Mouse (Mus musculus) erythroblast, embryonic 14.5 days (primary cell): ENCODE data around the gene AI413582. TPM values are rescaled to one million over a fixed set of nuclear protein-coding genes. Genes with fewer than 3 reads are reported as not detected.

ENCODE experiments used
- H3K27me3 ChIP-seq: 2 replicates; pipeline ENCODE4 v1.6.1; 2012; ENCODE audit warnings: inconsistent platforms; ENCODE audit not compliant: control insufficient read depth
- H3K36me3 ChIP-seq: 2 replicates; pipeline ENCODE4 v1.6.1; 2012; ENCODE audit warnings: mild to moderate bottlenecking, inconsistent platforms; ENCODE audit not compliant: control insufficient read depth
- H3K4me1 ChIP-seq: 2 replicates; pipeline ENCODE4 v1.6.1; 2012; ENCODE audit warnings: inconsistent platforms; ENCODE audit not compliant: control insufficient read depth
- H3K4me3 ChIP-seq: replicated peaks from 2 replicates; pipeline ENCODE3; 2012; ENCODE audit warnings: moderate library complexity, mild to moderate bottlenecking, inconsistent platforms
- H3K9me3 ChIP-seq: 2 replicates; pipeline ENCODE4 v1.6.1; 2012; ENCODE audit warnings: low read length, inconsistent platforms, mixed read lengths; ENCODE audit not compliant: control insufficient read depth
- GATA1 ChIP-seq: IDR thresholded peaks from 2 replicates; pipeline ENCODE4 v1.6.1; 2012; ENCODE audit warnings: low read length, inconsistent platforms, mixed read lengths
- TAL1 ChIP-seq: IDR thresholded peaks from 3 replicates; pipeline ENCODE4 v1.6.1; 2012; ENCODE audit warnings: low read length, inconsistent platforms, mixed read lengths
- polyA plus RNA-seq: library from polyadenylated mRNA; stranded (reverse); fragments of >175 nt; gene quantifications from 2 replicates; pipeline ENCODE4 v1.2.3, GENCODE M21; 2012

Gene AI413582
- polyA plus RNA-seq, 1 experiment = 3.7 TPM

DNA sequence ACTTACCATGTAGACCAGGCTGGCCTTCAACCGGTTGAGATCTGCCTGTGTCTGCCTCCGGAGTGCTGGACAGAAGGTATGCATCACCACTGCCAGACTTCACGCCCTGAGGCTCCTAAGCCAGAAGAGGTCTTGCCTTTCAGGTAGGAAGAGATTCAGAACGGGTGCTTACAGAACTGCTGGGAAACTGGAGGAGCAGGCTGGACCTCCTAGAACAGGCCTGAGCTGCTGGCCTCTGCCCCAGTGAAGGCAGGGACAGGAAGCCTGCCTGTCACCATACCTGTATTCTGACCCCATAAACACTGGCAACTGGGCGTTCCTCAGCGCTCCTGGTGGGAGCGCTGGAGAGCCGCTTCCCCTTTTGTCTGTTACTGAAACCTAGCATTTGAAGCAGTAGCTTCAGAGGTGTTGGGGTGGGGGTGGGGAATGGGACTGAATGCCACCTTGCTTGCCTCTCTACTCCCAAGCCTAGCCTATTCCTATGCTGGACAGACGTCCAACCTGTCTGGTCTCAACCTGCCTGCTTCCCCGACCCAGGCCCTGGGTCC is 14.1 kb downstream of the AI413582 start:
- no peaks in the 10 kb centered on the region for H3K36me3 ChIP-seq
- no peaks in the 10 kb centered on the region for H3K9me3 ChIP-seq
- no peak for TF ChIP-seq GATA1
- TF ChIP-seq TAL1 = no peak
- H3K4me3 ChIP-seq = no peak overlapping the region
- peaks cover 3% of the 10 kb centered on the region; the same call in 1 of the 2 replicates for H3K27me3 ChIP-seq
- peaks cover 35% of the 10 kb centered on the region for H3K4me1 ChIP-seq

DNA sequence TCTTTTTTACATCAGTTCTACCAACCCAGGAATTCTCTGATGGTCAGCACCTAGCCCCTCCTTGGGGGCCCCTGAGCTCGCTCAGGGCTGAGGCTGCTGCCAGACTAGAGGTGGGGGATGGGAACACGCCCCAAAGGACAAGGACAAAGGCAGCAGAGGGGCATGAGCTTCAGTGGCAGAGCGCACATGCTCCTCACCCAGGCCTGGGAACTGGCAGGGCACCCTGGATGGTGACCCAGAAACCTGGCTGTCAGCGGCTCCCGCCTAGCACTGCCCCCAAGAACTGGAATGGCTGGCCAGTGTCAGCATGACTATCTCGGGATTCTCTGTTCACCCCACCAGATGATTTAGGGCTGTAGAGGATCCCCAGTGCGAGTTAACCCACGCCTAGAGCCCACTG is 16.3 kb downstream of the AI413582 start:
- H3K27me3 ChIP-seq = peaks cover 4% of the 10 kb centered on the region; the same call in 1 of the 2 replicates
- H3K9me3 ChIP-seq = no peaks in the 10 kb centered on the region
- TF ChIP-seq GATA1 (no peak), TAL1 (no peak)
- H3K4me1 ChIP-seq = peaks cover 14% of the 10 kb centered on the region
- H3K36me3 ChIP-seq = no peaks in the 10 kb centered on the region
- H3K4me3 ChIP-seq = no peak overlapping the region

DNA sequence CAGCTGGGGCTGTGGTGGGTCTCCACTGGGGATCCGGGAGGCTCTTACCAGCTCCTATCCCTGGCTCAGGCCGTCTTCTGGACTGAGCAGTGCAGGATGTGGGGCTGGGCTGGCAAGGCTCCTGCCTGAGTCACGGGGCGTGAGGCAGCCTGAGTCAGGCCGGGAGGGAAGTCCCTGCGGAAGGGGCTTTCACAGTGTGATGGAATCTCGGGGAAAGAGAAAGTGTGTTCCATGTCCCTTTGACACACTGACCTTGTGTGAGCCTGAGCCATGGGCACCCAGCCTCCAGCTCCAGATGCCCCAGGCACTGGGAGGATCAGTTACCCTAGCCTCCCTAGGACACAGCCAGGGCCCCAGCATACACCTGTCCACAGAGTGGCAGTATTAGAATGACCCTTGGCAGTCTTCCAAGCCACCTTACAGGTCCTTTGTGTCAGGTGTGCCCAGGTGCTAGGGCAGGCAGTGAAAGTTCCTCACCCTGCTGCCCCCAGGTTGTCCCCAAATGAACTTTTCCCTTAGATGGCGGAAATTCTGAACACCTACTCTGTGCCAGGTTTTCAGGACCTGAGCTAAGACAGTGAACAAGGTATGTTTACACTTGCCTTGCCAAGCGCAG is 18.2 kb downstream of the AI413582 start:
- Histone ChIP-seq H3K27me3 (peaks cover 4% of the 10 kb centered on the region; the same call in 1 of the 2 replicates), H3K9me3 (no peaks in the 10 kb centered on the region), H3K4me1 (peaks cover 2% of the 10 kb centered on the region), H3K4me3 (no peak overlapping the region), H3K36me3 (no peaks in the 10 kb centered on the region)
- no peak for TF ChIP-seq GATA1
- TF ChIP-seq TAL1 = no peak

DNA sequence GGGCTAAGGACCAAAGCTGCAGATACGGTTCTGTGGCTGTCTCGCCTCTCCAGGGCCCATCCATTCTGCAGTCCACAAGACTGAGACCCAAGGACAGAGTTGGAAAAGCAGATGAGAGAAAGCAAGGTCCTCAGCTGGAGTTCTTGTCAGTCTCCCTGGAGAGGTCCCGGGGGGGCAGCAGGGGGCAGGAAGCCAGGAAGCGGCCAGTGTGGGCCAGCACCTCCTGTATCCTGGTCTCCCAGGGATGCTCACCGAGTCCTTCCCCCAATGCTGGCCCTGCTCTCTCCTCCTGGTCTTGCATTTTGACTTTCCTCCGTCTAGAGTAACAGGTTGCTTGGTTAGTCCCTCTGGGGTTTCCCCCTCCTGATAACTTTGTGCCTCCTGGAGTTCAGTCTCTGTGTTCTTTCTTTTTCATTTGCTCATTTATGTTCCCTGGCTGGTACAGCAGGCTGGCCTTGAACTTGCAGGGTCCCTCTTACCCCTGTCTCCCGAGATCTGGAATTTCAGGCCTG is 18.9 kb downstream of the AI413582 start:
- H3K9me3 ChIP-seq = no peaks in the 10 kb centered on the region
- H3K4me1 ChIP-seq = 0 out of 2 replicates have a peak, but pooled peaks cover 2% of the 10 kb centered on the region
- no peak overlapping the region for H3K4me3 ChIP-seq
- peaks cover 4% of the 10 kb centered on the region; the same call in 1 of the 2 replicates for H3K27me3 ChIP-seq
- TF ChIP-seq GATA1 (no peak), TAL1 (no peak)
- no peaks in the 10 kb centered on the region for H3K36me3 ChIP-seq

DNA sequence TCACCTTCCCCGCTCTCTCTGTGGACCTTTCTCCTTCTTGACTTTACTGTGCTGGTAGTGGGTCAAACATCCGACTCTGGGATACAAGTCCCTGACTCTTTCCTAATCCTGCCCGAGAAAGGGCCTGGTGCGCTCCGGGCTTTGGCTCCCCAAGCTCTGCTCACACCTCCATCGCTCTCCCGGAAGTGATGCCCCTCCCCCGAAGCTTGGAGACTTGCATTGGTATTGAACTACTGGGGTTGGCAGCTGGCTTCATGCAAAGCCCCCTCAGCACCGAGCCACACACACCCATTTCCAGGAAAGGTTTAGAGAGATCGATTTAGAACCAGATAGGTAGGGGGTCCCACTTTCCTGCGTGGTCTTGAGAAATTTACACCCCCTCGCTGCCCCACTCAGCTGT is 19.6 kb downstream of the AI413582 start:
- no peaks in the 10 kb centered on the region for H3K36me3 ChIP-seq
- TF ChIP-seq TAL1 = no peak
- TF ChIP-seq GATA1 = no peak
- H3K9me3 ChIP-seq = no peaks in the 10 kb centered on the region
- no peak overlapping the region for H3K4me3 ChIP-seq
- 0 out of 2 replicates have a peak, but pooled peaks cover 2% of the 10 kb centered on the region for H3K4me1 ChIP-seq
- peaks cover 4% of the 10 kb centered on the region; the same call in 1 of the 2 replicates for H3K27me3 ChIP-seq

DNA sequence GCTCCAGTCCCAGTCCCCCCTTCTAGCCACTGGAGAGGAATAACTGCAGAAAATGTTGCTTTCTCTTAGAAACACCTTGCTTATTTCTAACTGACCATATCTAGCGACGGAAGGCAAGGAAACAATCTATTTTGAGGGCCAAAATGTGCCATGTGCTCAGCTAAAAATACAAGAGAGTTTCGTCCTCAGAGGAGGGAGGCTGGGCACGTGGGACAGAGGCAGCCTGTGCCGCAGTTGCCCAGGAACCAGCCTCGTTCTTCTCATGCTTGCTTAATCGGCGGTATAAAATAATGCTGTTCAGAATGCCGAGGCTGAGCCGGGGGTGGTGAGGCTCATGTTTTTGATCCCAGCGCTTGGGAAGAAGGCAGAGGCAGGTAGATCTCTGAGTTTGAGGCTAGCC is 21.0 kb downstream of the AI413582 start:
- Histone ChIP-seq H3K4me1 (0 out of 2 replicates have a peak, but pooled peaks cover 2% of the 10 kb centered on the region), H3K4me3 (no peak overlapping the region), H3K36me3 (no peaks in the 10 kb centered on the region), H3K27me3 (peaks cover 4% of the 10 kb centered on the region; the same call in 1 of the 2 replicates), H3K9me3 (no peaks in the 10 kb centered on the region)
- TF ChIP-seq TAL1 = no peak
- TF ChIP-seq GATA1 = no peak

DNA sequence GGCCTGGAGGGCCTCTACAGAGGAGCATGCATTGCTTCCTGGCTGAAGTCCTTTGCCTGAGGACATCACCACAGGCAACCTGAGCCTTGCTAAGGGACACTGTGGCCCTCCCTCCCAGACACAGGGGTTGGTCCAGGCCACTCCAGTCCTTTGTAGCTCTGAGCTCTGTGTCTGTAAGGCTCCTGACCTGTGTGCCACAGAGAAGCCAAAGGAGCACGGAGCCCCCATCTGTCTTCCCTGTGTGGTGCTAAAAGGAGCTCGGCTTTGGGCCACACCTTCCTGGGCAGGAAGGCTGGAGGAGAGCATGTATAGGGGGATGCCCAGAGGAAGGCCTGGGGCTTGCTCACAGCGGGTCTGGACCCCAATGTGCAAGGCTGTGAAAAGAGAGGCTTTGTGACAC is 23.6 kb downstream of the AI413582 start:
- no peaks in the 10 kb centered on the region for H3K9me3 ChIP-seq
- TF ChIP-seq GATA1 (no peak), TAL1 (no peak)
- H3K27me3 ChIP-seq = peaks cover 4% of the 10 kb centered on the region; the same call in 1 of the 2 replicates
- no peaks in the 10 kb centered on the region for H3K36me3 ChIP-seq
- no peaks in the 10 kb centered on the region for H3K4me1 ChIP-seq
- H3K4me3 ChIP-seq = no peak overlapping the region

DNA sequence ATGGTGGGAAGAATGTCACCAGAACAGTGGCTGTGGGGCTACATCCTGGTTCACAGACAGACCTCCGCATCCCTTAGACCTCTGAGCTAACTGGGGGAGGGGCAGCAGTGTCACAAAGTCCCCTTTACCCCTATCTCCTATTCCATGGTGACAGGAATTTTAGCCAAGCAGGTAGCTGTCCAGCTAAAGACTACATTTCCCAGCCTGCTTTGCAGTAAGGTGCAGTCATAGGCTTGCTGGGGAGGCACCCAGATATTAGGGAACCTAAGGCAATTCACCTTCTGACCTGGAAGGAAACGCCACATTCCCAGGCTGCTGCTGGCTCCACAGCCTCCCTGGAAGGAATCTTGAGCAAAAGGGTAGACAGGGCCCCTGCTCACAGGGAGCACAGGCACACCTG is 24.3 kb downstream of the AI413582 start:
- Histone ChIP-seq H3K9me3 (no peaks in the 10 kb centered on the region), H3K27me3 (peaks cover 9% of the 10 kb centered on the region), H3K4me3 (no peak overlapping the region), H3K4me1 (no peaks in the 10 kb centered on the region), H3K36me3 (no peaks in the 10 kb centered on the region)
- TF ChIP-seq GATA1 (no peak), TAL1 (no peak)

DNA sequence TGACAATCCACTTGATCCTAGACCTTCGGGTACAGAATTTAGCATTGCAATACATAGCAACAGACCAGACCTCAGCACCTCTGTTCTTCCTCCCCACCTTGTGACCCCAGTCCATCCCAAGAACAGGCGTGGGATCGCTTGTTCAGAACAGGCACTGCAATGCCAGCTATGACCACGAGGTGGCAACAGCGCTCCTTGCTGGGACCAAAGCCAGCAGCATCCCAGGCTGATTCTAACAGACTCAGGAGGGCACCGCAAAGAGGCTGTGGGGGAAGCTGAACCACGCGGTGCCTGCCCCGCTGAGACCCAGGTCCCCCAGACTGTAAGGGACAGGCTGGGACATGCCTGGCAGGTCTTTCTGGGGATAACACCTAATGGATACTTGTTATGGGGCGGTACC is 30.8 kb downstream of the AI413582 start:
- Histone ChIP-seq H3K36me3 (no peaks in the 10 kb centered on the region), H3K4me3 (no peak overlapping the region), H3K27me3 (peaks cover 6% of the 10 kb centered on the region), H3K4me1 (peaks cover 15% of the 10 kb centered on the region), H3K9me3 (peaks cover 15% of the 10 kb centered on the region)
- no peak for TF ChIP-seq TAL1
- no peak for TF ChIP-seq GATA1
